Mouse (Mus musculus): Measurements from ENCODE around the gene Rps6ka6. TPM values are rescaled to one million over a fixed set of nuclear protein-coding genes. Genes with fewer than 3 reads are reported as not detected.

The Rps6ka6 gene
- polyA plus RNA-seq (2015; fragmentation: Nextera tagmentation; extraction: Ambion mirVana): 1.8 and 2.5 TPM in 2 replicates

- ATAC-seq (no peak), DNase-seq (ENCODE audit: low spot score) (no peak)
- Histone ChIP-seq H3K9ac (replicated peaks; ENCODE audit: low read depth) (no peak within 1 kb of the TSS), H3K27me3 (replicated peaks; ENCODE audit: insufficient read depth, low read length) (no peaks in the 10 kb centered on the region), H3K36me3 (ENCODE audit: insufficient read depth, low read length) (no peaks in the 10 kb centered on the region), H3K9me3 (ENCODE audit: low read length) (no peaks in the 10 kb centered on the region), H3K4me3 (ENCODE audit: low read depth, low read length) (no peak within 1 kb of the TSS), H3K27ac (ENCODE audit: low read length) (no peak within 1 kb of the TSS), H3K4me1 (ENCODE audit: insufficient read depth, low read depth, low read length) (no peaks in the 10 kb centered on the region), H3K4me2 (replicated peaks; ENCODE audit: low read depth, low read length) (no peak within 1 kb of the TSS)
- TF ChIP-seq CTCF (IDR thresholded peaks at IDR 0.05) (no peak), EP300 (IDR thresholded peaks at IDR 0.05) (no peak)
- WGBS: 53% methylated on average over 10 of the region's 10 CpGs
Observed at GRCm38 (mm10) chrX:111537859-111538258, at the start of gene Rps6ka6. Gene Rps6ka6, minus strand, starts transcription at chrX:111537959.

GRCm38 (mm10) chrX:111577044-111577443 is 39.3 kb upstream of the Rps6ka6 start:
- H3K4me2 ChIP-seq (replicated peaks; ENCODE audit: low read depth, low read length): no peak overlapping the region
- no peaks in the 10 kb centered on the region for H3K9me3 ChIP-seq (ENCODE audit: low read length)
- H3K36me3 ChIP-seq (ENCODE audit: insufficient read depth, low read length): no peaks in the 10 kb centered on the region
- no peak overlapping the region for H3K27ac ChIP-seq (ENCODE audit: low read length)
- 68% methylated on average over 2 of the region's 2 CpGs for WGBS
- TF ChIP-seq EP300 (IDR thresholded peaks at IDR 0.05): no peak
- no peak for TF ChIP-seq CTCF (IDR thresholded peaks at IDR 0.05)
- no peaks in the 10 kb centered on the region for H3K27me3 ChIP-seq (replicated peaks; ENCODE audit: insufficient read depth, low read length)
- H3K4me1 ChIP-seq (ENCODE audit: insufficient read depth, low read depth, low read length): no peaks in the 10 kb centered on the region
- DNase-seq (ENCODE audit: low spot score): no peak
- H3K4me3 ChIP-seq (ENCODE audit: low read depth, low read length): no peak overlapping the region
- no peak for ATAC-seq
- H3K9ac ChIP-seq (replicated peaks; ENCODE audit: low read depth): no peak overlapping the region

GRCm38 (mm10) chrX:111518206-111518605 is 19.6 kb downstream of the Rps6ka6 start:
- no peak for DNase-seq (ENCODE audit: low spot score)
- no peak overlapping the region for H3K4me3 ChIP-seq (ENCODE audit: low read depth, low read length)

GRCm38 (mm10) chrX:111463565-111464093 is 74.1 kb downstream of the Rps6ka6 start:
- TF ChIP-seq CTCF (IDR thresholded peaks at IDR 0.05) (no peak), EP300 (IDR thresholded peaks at IDR 0.05) (no peak)
- Histone ChIP-seq H3K4me1 (ENCODE audit: insufficient read depth, low read depth, low read length) (no peaks in the 10 kb centered on the region), H3K27ac (ENCODE audit: low read length) (no peak overlapping the region), H3K36me3 (ENCODE audit: insufficient read depth, low read length) (no peaks in the 10 kb centered on the region), H3K9ac (replicated peaks; ENCODE audit: low read depth) (no peak overlapping the region), H3K4me2 (replicated peaks; ENCODE audit: low read depth, low read length) (peak overlapping the region; percentile 70), H3K4me3 (ENCODE audit: low read depth, low read length) (peak overlapping the region; percentile 47), H3K9me3 (ENCODE audit: low read length) (no peaks in the 10 kb centered on the region), H3K27me3 (replicated peaks; ENCODE audit: insufficient read depth, low read length) (no peaks in the 10 kb centered on the region)
- no peak for DNase-seq (ENCODE audit: low spot score)
- 13% methylated on average over 6 of the region's 12 CpGs for WGBS
- ATAC-seq: no peak

More at GRCm38 (mm10) chrX:111518206-111518605, 19.6 kb downstream of the Rps6ka6 start:
- H3K27me3 ChIP-seq (replicated peaks; ENCODE audit: insufficient read depth, low read length): no peaks in the 10 kb centered on the region
- H3K9me3 ChIP-seq (ENCODE audit: low read length): no peaks in the 10 kb centered on the region
- WGBS: 80% methylated on average over 1 of the region's 1 CpGs
- no peak overlapping the region for H3K9ac ChIP-seq (replicated peaks; ENCODE audit: low read depth)
- no peak for ATAC-seq
- H3K27ac ChIP-seq (ENCODE audit: low read length): no peak overlapping the region
- H3K4me1 ChIP-seq (ENCODE audit: insufficient read depth, low read depth, low read length): no peaks in the 10 kb centered on the region
- H3K36me3 ChIP-seq (ENCODE audit: insufficient read depth, low read length): no peaks in the 10 kb centered on the region
- TF ChIP-seq CTCF (IDR thresholded peaks at IDR 0.05) (no peak), EP300 (IDR thresholded peaks at IDR 0.05) (no peak)
- no peak overlapping the region for H3K4me2 ChIP-seq (replicated peaks; ENCODE audit: low read depth, low read length)

GRCm38 (mm10) chrX:111462833-111463564 is 74.8 kb downstream of the Rps6ka6 start:
- H3K36me3 ChIP-seq (ENCODE audit: insufficient read depth, low read length): no peaks in the 10 kb centered on the region
- no peak overlapping the region; the same call in 1 of the 2 replicates for H3K9ac ChIP-seq (replicated peaks; ENCODE audit: low read depth)
- no peaks in the 10 kb centered on the region for H3K27me3 ChIP-seq (replicated peaks; ENCODE audit: insufficient read depth, low read length)
- H3K4me1 ChIP-seq (ENCODE audit: insufficient read depth, low read depth, low read length): no peaks in the 10 kb centered on the region
- no peaks in the 10 kb centered on the region for H3K9me3 ChIP-seq (ENCODE audit: low read length)
- DNase-seq (ENCODE audit: low spot score): peak; percentile 71
- no peak overlapping the region for H3K27ac ChIP-seq (ENCODE audit: low read length)
- H3K4me3 ChIP-seq (ENCODE audit: low read depth, low read length): peak overlapping the region; percentile 47
- TF ChIP-seq EP300 (IDR thresholded peaks at IDR 0.05) (no peak), CTCF (IDR thresholded peaks at IDR 0.05) (0 out of 2 replicates have a peak, but pooled peaks have one; percentile 7)
- peak overlapping the region; percentile 70 for H3K4me2 ChIP-seq (replicated peaks; ENCODE audit: low read depth, low read length)
- WGBS: 23% methylated on average over 14 of the region's 72 CpGs
- ATAC-seq: peak; percentile 89

GRCm38 (mm10) chrX:111462495-111462832 is 75.3 kb downstream of the Rps6ka6 start:
- TF ChIP-seq CTCF (IDR thresholded peaks at IDR 0.05): no peak
- TF ChIP-seq EP300 (IDR thresholded peaks at IDR 0.05): no peak
- no peaks in the 10 kb centered on the region for H3K27me3 ChIP-seq (replicated peaks; ENCODE audit: insufficient read depth, low read length)
- DNase-seq (ENCODE audit: low spot score): peak; percentile 4
- 17% methylated on average over 15 of the region's 21 CpGs for WGBS
- H3K9ac ChIP-seq (replicated peaks; ENCODE audit: low read depth): no peak overlapping the region; the same call in 1 of the 2 replicates
- ATAC-seq: peak; percentile 39
- H3K27ac ChIP-seq (ENCODE audit: low read length): no peak overlapping the region
- peak overlapping the region; percentile 70 for H3K4me2 ChIP-seq (replicated peaks; ENCODE audit: low read depth, low read length)
- no peaks in the 10 kb centered on the region for H3K4me1 ChIP-seq (ENCODE audit: insufficient read depth, low read depth, low read length)
- peak overlapping the region; percentile 47 for H3K4me3 ChIP-seq (ENCODE audit: low read depth, low read length)
- H3K9me3 ChIP-seq (ENCODE audit: low read length): no peaks in the 10 kb centered on the region
- no peaks in the 10 kb centered on the region for H3K36me3 ChIP-seq (ENCODE audit: insufficient read depth, low read length)

All from lung, postnatal 0 days (tissue).